Mouse (Mus musculus): ENCODE data around the gene Map4k1.

- TF ChIP-seq CTCF (IDR thresholded peaks at IDR 0.05; ENCODE audit: control insufficient read depth, insufficient read depth, low read length) (no peak), POLR2A (IDR thresholded peaks at IDR 0.05; ENCODE audit: borderline replicate concordance, control insufficient read depth, low read depth, low read length) (no peak)
Measured at GRCm38 (mm10) chr7:29043674-29044057, 61.8 kb downstream of the Map4k1 start.
